Mouse (Mus musculus): ENCODE results near the gene Slc24a2.

Slc24a2 gene

GRCm38 (mm10) chr4:87041412-87041997 lies 188.8 kb downstream of the Slc24a2 start:
- DNase-seq (ENCODE audit: low spot score in 2 of 2): no peak

GRCm38 (mm10) chr4:87037592-87037991 lies 192.7 kb downstream of the Slc24a2 start:
- no peak for DNase-seq (ENCODE audit: low spot score in 2 of 2)

- no peak for DNase-seq (ENCODE audit: low spot score in 2 of 2)
Measured at GRCm38 (mm10) chr4:87036507-87036906, 193.8 kb downstream of the Slc24a2 start.

GRCm38 (mm10) chr4:87035701-87036100 lies 194.6 kb downstream of the Slc24a2 start:
- no peak for DNase-seq (ENCODE audit: low spot score in 2 of 2)

DNA sequence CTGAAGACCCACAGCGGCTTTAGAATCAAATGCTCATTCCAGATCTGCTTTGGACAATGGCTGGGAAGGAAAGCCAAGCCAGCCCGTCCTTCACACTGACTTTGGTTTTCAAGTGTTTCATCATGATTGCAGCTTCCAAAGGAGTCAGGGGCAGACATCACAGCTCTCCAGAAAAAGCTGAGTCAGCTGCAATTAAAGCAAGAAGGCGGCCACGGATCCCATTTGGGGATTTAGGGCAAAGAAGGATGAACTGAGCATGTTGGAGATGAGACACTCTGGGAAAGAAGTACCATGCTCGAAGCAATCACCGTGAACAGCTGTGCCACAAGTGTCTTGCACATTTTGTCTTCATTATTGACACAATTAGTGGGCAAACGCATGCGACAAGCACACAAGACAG lies 197.6 kb downstream of the Slc24a2 start:
- DNase-seq (ENCODE audit: low spot score in 2 of 2): no peak

GRCm38 (mm10) chr4:87031076-87031475 lies 199.2 kb downstream of the Slc24a2 start:
- no peak for DNase-seq (ENCODE audit: low spot score in 2 of 2)

DNA sequence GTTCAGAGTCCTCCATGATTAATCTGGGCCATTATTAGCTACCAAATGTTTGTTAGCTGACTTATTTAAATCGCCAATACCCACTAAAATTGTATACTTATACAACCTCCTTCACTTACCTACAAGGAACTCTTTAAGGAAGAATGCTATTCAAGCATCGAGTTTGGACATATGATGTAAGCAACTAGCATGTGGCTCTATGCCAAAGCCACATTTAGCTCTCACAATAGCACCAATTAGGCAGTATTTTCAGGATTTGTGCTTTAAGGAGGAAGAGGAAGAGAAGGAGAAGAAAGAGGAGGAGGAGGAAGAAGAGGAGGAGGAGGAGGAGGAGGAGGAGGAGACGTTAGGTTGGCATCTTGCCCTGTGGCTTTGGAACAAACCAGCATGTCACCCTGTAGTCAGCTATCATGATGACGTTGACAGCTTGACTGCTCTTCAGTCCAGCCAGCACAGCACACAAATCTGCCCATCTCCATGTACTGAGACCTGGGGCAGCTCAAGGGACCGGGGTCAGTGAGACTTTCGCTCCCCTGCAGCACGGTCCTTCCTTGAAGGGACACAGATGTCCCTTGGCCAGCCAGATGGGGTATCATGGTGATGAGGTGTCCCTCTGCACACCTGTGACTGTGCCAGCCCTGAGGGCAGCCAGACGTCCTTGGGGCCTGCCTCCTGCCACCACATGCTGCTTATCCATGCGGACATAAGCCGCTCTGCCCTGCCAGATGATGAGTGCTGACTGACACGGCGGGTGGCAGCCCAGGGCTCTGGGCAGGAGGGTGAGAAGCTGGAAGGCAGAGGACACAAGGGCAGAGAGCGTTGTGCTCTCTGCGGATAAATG lies 203.7 kb downstream of the Slc24a2 start:
- no peak for DNase-seq (ENCODE audit: low spot score in 2 of 2)

DNA sequence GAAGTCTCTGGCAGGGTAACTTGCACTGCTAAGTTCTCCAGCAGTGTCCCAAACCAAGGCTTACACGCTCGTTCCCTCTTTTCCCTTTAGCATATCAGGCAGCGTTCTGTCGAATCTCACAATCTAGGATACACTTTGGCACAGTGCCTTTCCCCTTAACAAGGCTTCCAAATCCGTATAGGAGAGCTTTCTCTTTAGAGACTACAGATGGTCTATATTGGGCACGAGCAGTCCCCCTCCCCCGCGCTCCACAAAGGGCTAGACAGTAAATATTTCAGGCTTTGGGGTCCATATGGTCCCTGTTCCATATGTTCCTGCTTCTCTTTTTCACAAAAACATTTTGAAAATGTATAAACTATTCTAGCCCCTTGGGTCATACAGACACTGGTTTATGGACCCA lies 205.7 kb downstream of the Slc24a2 start:
- no peak for DNase-seq (ENCODE audit: low spot score in 2 of 2)

GRCm38 (mm10) chr4:87021542-87021941 lies 208.7 kb downstream of the Slc24a2 start:
- no peak for DNase-seq (ENCODE audit: low spot score in 2 of 2)

GRCm38 (mm10) chr4:87019486-87020105 lies 210.7 kb downstream of the Slc24a2 start:
- DNase-seq (ENCODE audit: low spot score in 2 of 2): no peak

- no peak for DNase-seq (ENCODE audit: low spot score in 2 of 2)
Measured at GRCm38 (mm10) chr4:87018073-87018997, 211.9 kb downstream of the Slc24a2 start.

DNA sequence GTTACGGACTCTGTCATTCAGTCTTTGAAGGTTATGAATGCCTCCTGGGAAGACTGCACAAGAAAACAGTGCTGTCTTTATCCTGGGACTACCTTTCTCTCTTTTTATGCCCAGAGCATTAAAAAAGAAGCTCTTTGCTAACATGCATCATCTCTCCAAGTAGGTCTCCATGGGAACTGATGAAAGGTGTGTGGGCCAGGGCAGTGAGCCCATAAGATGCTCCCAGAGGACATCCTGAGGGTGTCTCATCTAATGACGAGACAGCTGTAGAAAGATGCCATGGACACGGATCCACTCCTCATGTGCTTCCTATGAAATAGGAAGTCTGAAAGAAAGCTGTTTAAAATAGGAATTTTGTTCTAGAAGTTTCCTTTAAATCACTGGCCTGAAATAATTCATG lies 212.8 kb downstream of the Slc24a2 start:
- DNase-seq (ENCODE audit: low spot score in 2 of 2): no peak

- DNase-seq (ENCODE audit: low spot score in 2 of 2): no peak
Measured at GRCm38 (mm10) chr4:87015746-87016145, 214.5 kb downstream of the Slc24a2 start.

GRCm38 (mm10) chr4:87013721-87014620 lies 216.3 kb downstream of the Slc24a2 start:
- no peak for DNase-seq (ENCODE audit: low spot score in 2 of 2)

DNA sequence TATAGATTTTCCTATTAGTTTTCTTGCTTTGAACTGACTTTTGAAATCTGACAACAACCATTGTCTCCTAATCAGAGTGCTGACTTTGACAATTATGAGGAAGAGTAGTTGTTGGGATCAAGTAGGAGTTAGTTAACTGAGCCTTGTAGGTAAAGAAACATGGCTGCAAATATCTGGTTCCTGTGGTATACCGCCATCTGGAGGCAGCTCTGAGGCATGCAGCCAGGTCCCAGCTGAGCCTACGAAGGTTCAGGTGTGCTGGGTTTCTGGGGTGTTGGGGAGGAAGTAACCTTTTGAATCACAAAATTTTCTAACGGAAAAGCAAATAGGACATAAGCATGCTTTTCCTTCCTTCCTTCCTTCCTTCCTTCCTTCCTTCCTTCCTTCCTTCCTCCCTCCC lies 237.8 kb downstream of the Slc24a2 start:
- no peak for DNase-seq (ENCODE audit: low spot score in 2 of 2)

- no peak for DNase-seq (ENCODE audit: low spot score in 2 of 2)
Measured at GRCm38 (mm10) chr4:86989301-86989700, 241.0 kb downstream of the Slc24a2 start.

DNA sequence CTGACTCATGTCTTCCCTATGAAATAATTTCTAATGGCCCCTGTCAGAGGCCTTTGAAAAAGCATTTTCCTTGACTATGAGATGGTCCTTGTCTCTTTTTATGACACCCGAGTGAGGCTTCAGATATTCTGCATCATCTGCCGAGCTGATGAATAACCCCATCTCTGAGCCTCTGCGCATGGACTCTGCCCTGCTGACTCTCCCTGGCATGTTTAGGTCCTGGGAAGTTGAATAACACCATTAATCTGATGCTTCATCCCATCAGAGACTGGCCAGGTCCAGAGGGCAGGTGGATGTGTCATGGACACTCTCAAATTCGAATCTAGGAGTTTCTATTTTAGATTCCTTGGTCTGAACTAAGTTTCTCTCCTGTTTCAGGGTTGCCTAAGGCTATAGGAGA lies 242.4 kb downstream of the Slc24a2 start:
- DNase-seq (ENCODE audit: low spot score in 2 of 2): no peak

DNA sequence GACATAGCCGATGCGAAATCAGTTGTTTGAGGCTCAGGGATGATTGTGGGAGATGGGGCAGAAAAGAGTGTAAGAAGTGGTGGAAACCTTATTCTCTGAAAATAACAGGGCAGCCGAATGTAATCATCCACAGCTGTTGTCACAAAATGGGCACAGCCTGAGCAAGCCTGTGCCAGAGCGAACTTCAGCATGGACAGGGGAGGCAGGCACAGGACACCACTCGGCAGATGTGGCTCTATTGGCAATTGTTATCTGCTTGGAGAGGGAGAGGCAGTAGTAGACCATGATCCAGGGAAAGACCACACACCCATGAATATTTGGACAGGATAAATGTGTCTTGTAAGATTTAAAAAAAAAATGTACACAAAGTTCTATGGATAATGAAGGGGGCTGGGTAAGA lies 253.0 kb downstream of the Slc24a2 start:
- DNase-seq (ENCODE audit: low spot score in 2 of 2): no peak

DNA sequence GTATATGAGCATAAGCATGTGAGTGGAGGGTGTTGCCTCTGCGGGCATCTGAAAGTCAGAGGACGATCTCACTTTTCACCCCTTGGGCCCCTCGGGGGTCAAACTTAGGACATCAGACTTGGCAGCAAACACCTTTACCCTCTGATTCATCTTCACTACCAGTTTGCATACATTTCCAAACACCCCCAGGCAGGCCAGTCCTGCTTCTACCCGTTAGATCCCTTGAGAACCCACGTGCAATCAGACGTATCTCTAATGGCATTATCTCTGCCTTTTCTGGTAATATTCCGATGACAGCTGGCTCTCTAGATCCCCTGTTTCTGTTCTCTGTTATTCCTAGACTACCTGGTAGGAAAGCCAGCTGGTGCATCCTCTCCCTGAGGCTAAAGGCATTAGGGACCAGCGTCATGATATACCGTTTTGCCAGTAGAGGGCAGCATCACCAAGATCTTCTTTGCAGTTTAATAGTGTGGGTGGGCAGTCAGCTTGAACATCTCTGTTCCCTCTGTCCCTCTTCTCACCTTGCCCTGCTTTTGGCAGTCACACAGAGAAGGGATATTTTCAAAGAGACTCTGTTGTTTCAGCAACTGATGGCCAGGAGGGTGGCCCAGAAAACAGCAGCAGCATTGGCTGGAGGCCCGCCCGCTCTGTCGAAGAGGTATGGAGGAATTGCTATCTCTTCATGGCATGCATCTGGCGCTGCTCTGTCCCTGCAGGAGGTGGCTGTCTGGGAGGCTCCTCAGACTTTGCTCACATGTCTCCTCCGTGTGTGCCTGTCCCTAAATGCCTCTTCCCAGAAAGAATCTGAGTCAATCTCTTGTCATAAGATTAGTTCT lies 272.5 kb downstream of the Slc24a2 start:
- peak in 1 of 2 experiments; percentile 32 for DNase-seq (ENCODE audit: low spot score in 2 of 2)

DNA sequence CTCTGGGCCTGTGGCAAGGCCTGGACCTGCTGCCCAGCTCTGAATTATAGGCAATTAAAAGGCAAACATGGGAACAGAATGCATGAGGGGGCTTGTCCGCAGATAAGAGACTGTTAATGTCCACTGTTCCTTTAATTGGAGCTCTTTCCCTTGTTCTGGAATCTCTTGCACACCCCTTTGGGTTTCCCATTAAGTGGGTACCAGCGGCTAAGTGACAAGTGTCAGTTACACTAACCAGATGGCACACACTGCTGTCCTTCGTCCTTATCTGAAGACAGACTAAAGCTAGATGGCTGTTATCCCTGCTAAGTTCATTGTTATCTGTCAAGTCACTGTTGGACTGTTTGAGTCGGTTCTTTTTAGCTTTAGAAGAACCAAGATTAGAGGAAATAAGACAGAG lies 274.8 kb downstream of the Slc24a2 start:
- DNase-seq (ENCODE audit: low spot score in 2 of 2): no peak
